29 mouse cellular contexts compared by ENCODE assay signal in genomic region chr5:92074061-92074460, GRCm38 (mm10). TPM values are rescaled to one million over a fixed set of nuclear protein-coding genes. Genes with fewer than 3 reads are reported as not detected.
DNase-seq lines count a peak whose midpoint lies in the region; ATAC-seq and TF ChIP-seq lines count a peak whose summit lies in the region.
"Had no signal": no experiment of that assay in that cellular context is flagged by ENCODE, and none has a peak within 500 bp of the region (broad histone marks: within the 10 kb centered on the region; RNA-seq: fewer than 3 reads in every experiment).

No protein-coding gene starts in this region.

- no peak for TF ChIP-seq EP300 in liver, embryonic 14.5 days (IDR thresholded peaks at IDR 0.05; ENCODE audit: low read depth)
- no peak for TF ChIP-seq EP300 in stomach, postnatal 0 days (optimal IDR thresholded peaks at IDR 0.05)

- H3K27me3 ChIP-seq in liver, embryonic 14.5 days (ENCODE audit: control insufficient read depth, insufficient read depth, low read length), result no peaks in the 10 kb centered on the region
- H3K27me3 ChIP-seq in stomach, postnatal 0 days (ENCODE audit: control insufficient read depth, insufficient read depth, low read length), result no peaks in the 10 kb centered on the region
- H3K27me3 ChIP-seq in thymus, adult 2 months (ENCODE audit: control insufficient read depth, insufficient read depth, low read length), result no peaks in the 10 kb centered on the region
- H3K27me3 ChIP-seq: embryonic facial prominence, embryonic 15.5 days; hindbrain, embryonic 15.5 days; intestine, embryonic 15.5 days; limb, embryonic 12.5 days; megakaryocyte, embryonic 14.5 days; neural tube, embryonic 15.5 days; stomach, embryonic 15.5 days had no signal

- no peak for TF ChIP-seq POLR2A in thymus, adult 2 months (IDR thresholded peaks at IDR 0.05; ENCODE audit: control insufficient read depth, extremely low read depth, insufficient read depth, low read length, poor library complexity)

- H3K27ac ChIP-seq in liver, embryonic 14.5 days, result no peak overlapping the region
- H3K27ac ChIP-seq in stomach, postnatal 0 days (replicated peaks), result no peak overlapping the region
- no peak overlapping the region for H3K27ac ChIP-seq in thymus, adult 2 months (ENCODE audit: control insufficient read depth, insufficient read depth, low read length)
- H3K27ac ChIP-seq: embryonic facial prominence, embryonic 15.5 days; forebrain, embryonic 10.5 days; hindbrain, embryonic 15.5 days; intestine, embryonic 15.5 days; limb, embryonic 12.5 days; neural tube, embryonic 15.5 days; stomach, embryonic 15.5 days had no signal

- ATAC-seq in erythroblast, adult 5-6 weeks (replicated peaks; ENCODE audit: low FRiP score, poor library complexity, severe bottlenecking), result peak; percentile 73; the same call in 1 of the 2 replicates
- peak; percentile 83 for ATAC-seq in liver, embryonic 14.5 days (ENCODE audit: insufficient read depth)
- ATAC-seq in stomach, postnatal 0 days (ENCODE audit: low FRiP score, low TSS enrichment), result no peak
- ATAC-seq: forebrain, postnatal 0 days; intestine, embryonic 15.5 days; midbrain, embryonic 16.5 days had no signal

- 0 out of 2 replicates have a peak overlapping the region, but pooled peaks have one; percentile 2 for H3K4me2 ChIP-seq in liver, embryonic 14.5 days (ENCODE audit: low read depth)
- no peak overlapping the region for H3K4me2 ChIP-seq in stomach, postnatal 0 days (replicated peaks; ENCODE audit: low read depth)
- H3K4me2 ChIP-seq: embryonic facial prominence, embryonic 15.5 days; heart, embryonic 11.5 days; hindbrain, embryonic 15.5 days; intestine, embryonic 15.5 days; limb, embryonic 12.5 days; neural tube, embryonic 15.5 days; stomach, embryonic 15.5 days had no signal

- no peaks in the 10 kb centered on the region for H3K9me3 ChIP-seq in liver, embryonic 14.5 days (ENCODE audit: control insufficient read depth, low read length)
- H3K9me3 ChIP-seq in stomach, postnatal 0 days (ENCODE audit: control insufficient read depth, low read length), result no peaks in the 10 kb centered on the region
- H3K9me3 ChIP-seq: embryonic facial prominence, embryonic 15.5 days; forebrain, embryonic 10.5 days; hindbrain, embryonic 15.5 days; intestine, embryonic 15.5 days; limb, embryonic 12.5 days; megakaryocyte, embryonic 14.5 days; neural tube, embryonic 15.5 days; stomach, embryonic 15.5 days had no signal

- peak; percentile 55 for DNase-seq in heart, adult 11 months
- no peak for DNase-seq in heart, adult 8-10 months (ENCODE audit: low spot score)
- DNase-seq in liver, embryonic 14.5 days (ENCODE audit: low read depth in 3 of 3, low spot score in 3 of 3), result no peak
- peak; percentile 25 for DNase-seq in stomach, postnatal 0 days (ENCODE audit: low spot score)
- no peak for DNase-seq in cerebellum, adult 9-10 months
- DNase-seq in lung, postnatal 25 days (ENCODE audit: low spot score), result no peak
- DNase-seq in thymus, adult 2 months, result no peak
- DNase-seq: adrenal gland, postnatal 25 days; cerebellum, adult 9-11 months; forebrain, postnatal 0 days; gastrocnemius, postnatal 25 days; kidney, adult 9 months; kidney, postnatal 25 days; lung, adult 2 months; lung, postnatal 14 days; thymus, adult 18-20 months; thymus, postnatal 4 days had no signal

- WGBS in liver, embryonic 14.5 days (ENCODE audit: insufficient replicate concordance), result 38% methylated on average over 14 of the region's 14 CpGs
- WGBS in stomach, postnatal 0 days, result 82% methylated on average over 14 of the region's 14 CpGs
- 95% methylated on average over 14 of the region's 14 CpGs for WGBS in thymus, adult 2 months

- no peak overlapping the region for H3K9ac ChIP-seq in liver, embryonic 14.5 days (replicated peaks)
- H3K9ac ChIP-seq in stomach, postnatal 0 days (ENCODE audit: low read length), result no peak overlapping the region
- H3K9ac ChIP-seq: embryonic facial prominence, embryonic 15.5 days; forebrain, postnatal 0 days; hindbrain, embryonic 15.5 days; intestine, embryonic 15.5 days; limb, embryonic 12.5 days; neural tube, embryonic 15.5 days; stomach, embryonic 15.5 days had no signal

- H3K4me1 ChIP-seq in liver, embryonic 14.5 days (replicated peaks; ENCODE audit: control insufficient read depth in 2 of 2, insufficient read depth in 2 of 2, low read length in 1 of 2), result peaks cover 16 to 17% of the 10 kb centered on the region in 2 experiments
- H3K4me1 ChIP-seq in stomach, postnatal 0 days (replicated peaks; ENCODE audit: control insufficient read depth, insufficient read depth), result no peaks in the 10 kb centered on the region
- peaks cover 4% of the 10 kb centered on the region for H3K4me1 ChIP-seq in thymus, adult 2 months (replicated peaks; ENCODE audit: control insufficient read depth, insufficient read depth, low read length)
- H3K4me1 ChIP-seq: stomach, embryonic 15.5 days had no signal

- H3K36me3 ChIP-seq in liver, embryonic 14.5 days (replicated peaks; ENCODE audit: control insufficient read depth, insufficient read depth, low read depth), result peaks cover 1% of the 10 kb centered on the region
- H3K36me3 ChIP-seq in stomach, postnatal 0 days (ENCODE audit: control insufficient read depth, insufficient read depth, low read length), result no peaks in the 10 kb centered on the region
- H3K36me3 ChIP-seq in thymus, adult 2 months (ENCODE audit: control insufficient read depth, insufficient read depth, low read length), result peaks cover 9% of the 10 kb centered on the region
- H3K36me3 ChIP-seq: intestine, embryonic 15.5 days had no signal

- no peak overlapping the region for H3K4me3 ChIP-seq in liver, embryonic 14.5 days (ENCODE audit: insufficient read depth in 1 of 2, low read depth in 2 of 2, low read length in 2 of 2)
- no peak overlapping the region for H3K4me3 ChIP-seq in stomach, postnatal 0 days (ENCODE audit: low read depth, low read length)
- H3K4me3 ChIP-seq in thymus, adult 2 months (ENCODE audit: control insufficient read depth, insufficient read depth, low read length), result no peak overlapping the region
- H3K4me3 ChIP-seq: embryonic facial prominence, embryonic 15.5 days; forebrain, embryonic 10.5 days; hindbrain, embryonic 15.5 days; intestine, embryonic 15.5 days; limb, embryonic 12.5 days; megakaryocyte, embryonic 14.5 days; neural tube, embryonic 15.5 days; stomach, embryonic 15.5 days had no signal

- TF ChIP-seq CTCF in liver, embryonic 14.5 days (IDR thresholded peaks at IDR 0.05; ENCODE audit: low read depth), result no peak
- no peak for TF ChIP-seq CTCF in stomach, postnatal 0 days (IDR thresholded peaks at IDR 0.05; ENCODE audit: low read depth)
- TF ChIP-seq CTCF in thymus, adult 2 months (IDR thresholded peaks at IDR 0.05; ENCODE audit: borderline replicate concordance, control insufficient read depth, extremely low read depth, insufficient read depth, low read length, poor library complexity), result no peak

RNA-seq across cellular contexts. Expression of gene G3bp2, which starts 9.5 kb away (rescaled TPM):
- total RNA-seq in heart, adult 8-10 months (2022), result 10 to 100 TPM; 55.3 to 63.0 (median 57.9) TPM
- 33.2 and 33.8 TPM in 2 replicates for total RNA-seq in erythroblast, adult 5-6 weeks (2015; ENCODE audit: low replicate concordance)
- total RNA-seq in erythroblast, adult 5-6 weeks (2017; ENCODE audit: low replicate concordance), result 35.0 and 43.8 TPM in 2 replicates
- 12.5 and 19.0 TPM in 2 replicates for polyA plus RNA-seq in liver, embryonic 14.5 days (2012; rRNA removed)
- 54.3 and 56.0 TPM in 2 replicates for polyA plus RNA-seq in liver, embryonic 14.5 days (2014; fragmentation: Nextera tagmentation; extraction: Ambion mirVana)
- 94.0 and 111 TPM in 2 replicates for polyA plus RNA-seq in stomach, postnatal 0 days (2015; fragmentation: Nextera tagmentation; extraction: Ambion mirVana)
- 26.9 and 28.3 TPM in 2 replicates for polyA plus RNA-seq in thymus, adult 2 months (2012; rRNA removed)

RNA-seq across cellular contexts. Expression of gene Cdkl2, which starts 30.4 kb away (rescaled TPM):
- 1 to 10 TPM; 4.2 to 6.9 (median 5.6) TPM for total RNA-seq in heart, adult 8-10 months (2022)
- 0.21 TPM in 1 of 2 replicates, not detected in the other for total RNA-seq in erythroblast, adult 5-6 weeks (2015; ENCODE audit: low replicate concordance)
- 0.14 and 0.68 TPM in 2 replicates for total RNA-seq in erythroblast, adult 5-6 weeks (2017; ENCODE audit: low replicate concordance)
- polyA plus RNA-seq in liver, embryonic 14.5 days (2012; rRNA removed), result 0.11 and 0.13 TPM in 2 replicates
- polyA plus RNA-seq in liver, embryonic 14.5 days (2014; fragmentation: Nextera tagmentation; extraction: Ambion mirVana), result 0.30 and 0.49 TPM in 2 replicates
- 3.8 and 4.0 TPM in 2 replicates for polyA plus RNA-seq in stomach, postnatal 0 days (2015; fragmentation: Nextera tagmentation; extraction: Ambion mirVana)
- polyA plus RNA-seq in thymus, adult 2 months (2012; rRNA removed), result 0.66 and 1.0 TPM in 2 replicates
- total RNA-seq: hematopoietic stem cell, adult 5-6 weeks had no signal

Comparison
In these comparisons a context has a peak if more than half of its experiments do, and no peak if none do; other contexts are left out.
1. DNase-seq: peak in heart, adult 11 months (single experiment) and stomach, postnatal 0 days (single experiment); none in heart, adult 8-10 months (single experiment), liver, embryonic 14.5 days (0 of 3), cerebellum, adult 9-10 months (single experiment), lung, postnatal 25 days (single experiment) and thymus, adult 2 months (single experiment).